In genomic region chr11:102230006-102230741, GRCm38 (mm10) we compare ENCODE assay signal across 8 mouse cellular contexts. TPM values are rescaled to one million over a fixed set of nuclear protein-coding genes. Genes with fewer than 3 reads are reported as not detected.
A peak's percentile ranks its signal among the peaks of the same experiment; 100 is the strongest.
DNase-seq lines count a peak whose midpoint lies in the region; ATAC-seq lines count a peak whose summit lies in the region.

Hdac5 (minus strand) TSS chr11:102230166.

- peaks cover 49% of the 10 kb centered on the region for H3K4me1 ChIP-seq in hindbrain, embryonic 15.5 days (replicated peaks)

- no peaks in the 10 kb centered on the region for H3K36me3 ChIP-seq in hindbrain, embryonic 15.5 days

- H3K9ac ChIP-seq in hindbrain, embryonic 15.5 days: peak within 1 kb of the TSS; percentile 92

- peak within 1 kb of the TSS; percentile 81 for H3K4me3 ChIP-seq in hindbrain, embryonic 15.5 days

- 0% methylated on average over 40 of the region's 49 CpGs for WGBS in hindbrain, embryonic 15.5 days

- peak within 1 kb of the TSS; percentile 70 for H3K4me2 ChIP-seq in hindbrain, embryonic 15.5 days

- DNase-seq in T-cell, adult 2 months (ENCODE audit: low spot score): peak; percentile 98
- DNase-seq in cerebellum, postnatal 36 days: peak; percentile 96 to 97
- DNase-seq in frontal cortex, postnatal 36 days (ENCODE audit: low spot score in 2 of 2): peak; percentile 96 to 98
- peak; percentile 96 for DNase-seq in left cerebral cortex, adult 11 months (ENCODE audit: low spot score)
- peak; percentile 97 to 98 for DNase-seq in lung, postnatal 4 days
- DNase-seq in retina, postnatal 7 days (ENCODE audit: low read depth, low spot score): peak; percentile 98
- DNase-seq in urinary bladder, adult 2 months (ENCODE audit: low spot score): peak; percentile 88

- no peaks in the 10 kb centered on the region for H3K9me3 ChIP-seq in hindbrain, embryonic 15.5 days

- peak; percentile 92 for ATAC-seq in hindbrain, embryonic 15.5 days (ENCODE audit: low FRiP score, low read depth)

- H3K27ac ChIP-seq in hindbrain, embryonic 15.5 days (replicated peaks): peak within 1 kb of the TSS; percentile 93

- no peaks in the 10 kb centered on the region for H3K27me3 ChIP-seq in hindbrain, embryonic 15.5 days

RNA-seq across cellular contexts. Expression of gene Hdac5, which starts in this region (rescaled TPM):
- polyA plus RNA-seq in hindbrain, embryonic 15.5 days (2015; fragmentation: Nextera tagmentation; extraction: Ambion mirVana): 82.7 and 84.9 TPM in 2 replicates
- polyA plus RNA-seq in urinary bladder, adult 2 months (2012; rRNA removed): 58.1 and 75.4 TPM in 2 replicates

Comparison
In these comparisons a context has a peak if more than half of its experiments do, and no peak if none do; other contexts are left out.
1. Peak in every context shown above with its lines: DNase-seq, ATAC-seq, H3K4me3 ChIP-seq and H3K27ac ChIP-seq.